Mouse (Mus musculus) bone marrow macrophage, adult 2 months (primary cell): Measurements from ENCODE around the gene Nudt6.

ENCODE experiments used
- CTCF ChIP-seq: IDR thresholded peaks from 2 replicates; pipeline ENCODE4 v1.5.1; 2012; ENCODE audit warnings: low read depth, mild to moderate bottlenecking, low read length, moderate library complexity
- POLR2A ChIP-seq: IDR thresholded peaks from 2 replicates; pipeline ENCODE4 v1.6.1; 2012; ENCODE audit warnings: mild to moderate bottlenecking, low read depth, low read length, borderline replicate concordance

- TF ChIP-seq POLR2A (no peak), CTCF (no peak)
These were observed 22.9 kb downstream of the Nudt6 start for GRCm38 (mm10) chr3:37396930-37397608.
